Mouse (Mus musculus): Measurements from ENCODE around the gene Tyw5. TPM values are rescaled to one million over a fixed set of nuclear protein-coding genes. Genes with fewer than 3 reads are reported as not detected.

The Tyw5 gene
- polyA plus RNA-seq (2015; fragmentation: Nextera tagmentation; extraction: Ambion mirVana): 20.5 and 26.9 TPM in 2 replicates

GRCm38 (mm10) chr1:57406187-57407151, at the start of gene Tyw5, which contains the start of gene Maip1:
TSS of gene Tyw5 (minus strand) at chr1:57407101.
TSS of gene Maip1 (plus strand) at chr1:57406328.
- ATAC-seq: peak; percentile 93
- no peaks in the 10 kb centered on the region for H3K27me3 ChIP-seq (replicated peaks; ENCODE audit: insufficient read depth, low read length)
- H3K4me2 ChIP-seq (replicated peaks; ENCODE audit: low read depth, low read length): peak within 1 kb of the TSS; percentile 74
- under 1% methylated on average over 72 of the region's 72 CpGs for WGBS
- H3K4me1 ChIP-seq (ENCODE audit: insufficient read depth, low read depth, low read length): peaks cover 10% of the 10 kb centered on the region; the same call in 1 of the 2 replicates
- TF ChIP-seq CTCF (IDR thresholded peaks at IDR 0.05): 0 out of 2 replicates have a peak, but pooled peaks have one; percentile 14
- peak; percentile 62 for TF ChIP-seq EP300 (IDR thresholded peaks at IDR 0.05)
- H3K4me3 ChIP-seq (ENCODE audit: low read depth, low read length): peak within 1 kb of the TSS; percentile 81
- no peaks in the 10 kb centered on the region for H3K9me3 ChIP-seq (ENCODE audit: low read length)
- peak within 1 kb of the TSS; percentile 81 for H3K9ac ChIP-seq (replicated peaks; ENCODE audit: low read depth)
- H3K36me3 ChIP-seq (ENCODE audit: insufficient read depth, low read length): no peaks in the 10 kb centered on the region
- peak within 1 kb of the TSS; percentile 95 for H3K27ac ChIP-seq (ENCODE audit: low read length)
- peak; percentile 86 for DNase-seq (ENCODE audit: low spot score)

GRCm38 (mm10) chr1:57450241-57450640, 43.3 kb upstream of the Tyw5 start:
- no peak overlapping the region for H3K4me3 ChIP-seq (ENCODE audit: low read depth, low read length)
- no peak for TF ChIP-seq EP300 (IDR thresholded peaks at IDR 0.05)
- TF ChIP-seq CTCF (IDR thresholded peaks at IDR 0.05): no peak
- ATAC-seq: no peak
- no peaks in the 10 kb centered on the region for H3K27me3 ChIP-seq (replicated peaks; ENCODE audit: insufficient read depth, low read length)
- no peak for DNase-seq (ENCODE audit: low spot score)
- WGBS: 90% methylated on average over 1 of the region's 1 CpGs
- H3K36me3 ChIP-seq (ENCODE audit: insufficient read depth, low read length): no peaks in the 10 kb centered on the region
- no peak overlapping the region for H3K4me2 ChIP-seq (replicated peaks; ENCODE audit: low read depth, low read length)
- H3K9me3 ChIP-seq (ENCODE audit: low read length): no peaks in the 10 kb centered on the region
- H3K27ac ChIP-seq (ENCODE audit: low read length): no peak overlapping the region
- no peak overlapping the region for H3K9ac ChIP-seq (replicated peaks; ENCODE audit: low read depth)
- H3K4me1 ChIP-seq (ENCODE audit: insufficient read depth, low read depth, low read length): no peaks in the 10 kb centered on the region

- H3K36me3 ChIP-seq (ENCODE audit: insufficient read depth, low read length): no peaks in the 10 kb centered on the region
- no peak overlapping the region for H3K9ac ChIP-seq (replicated peaks; ENCODE audit: low read depth)
- H3K9me3 ChIP-seq (ENCODE audit: low read length): no peaks in the 10 kb centered on the region
- no peaks in the 10 kb centered on the region for H3K4me1 ChIP-seq (ENCODE audit: insufficient read depth, low read depth, low read length)
- ATAC-seq (no peak), DNase-seq (ENCODE audit: low spot score) (no peak)
- H3K4me2 ChIP-seq (replicated peaks; ENCODE audit: low read depth, low read length): no peak overlapping the region
- 63% methylated on average over 10 of the region's 10 CpGs for WGBS
- H3K4me3 ChIP-seq (ENCODE audit: low read depth, low read length): no peak overlapping the region
- no peak overlapping the region for H3K27ac ChIP-seq (ENCODE audit: low read length)
- H3K27me3 ChIP-seq (replicated peaks; ENCODE audit: insufficient read depth, low read length): no peaks in the 10 kb centered on the region
- no peak for TF ChIP-seq EP300 (IDR thresholded peaks at IDR 0.05)
- TF ChIP-seq CTCF (IDR thresholded peaks at IDR 0.05): no peak
These were observed 38.8 kb upstream of the Tyw5 start for GRCm38 (mm10) chr1:57445679-57446078.

- ATAC-seq: no peak; the same call in 1 of the 2 replicates
- 38% methylated on average over 4 of the region's 4 CpGs for WGBS
- TF ChIP-seq CTCF (IDR thresholded peaks at IDR 0.05) (no peak), EP300 (IDR thresholded peaks at IDR 0.05) (no peak)
These were observed 33.9 kb upstream of the Tyw5 start for GRCm38 (mm10) chr1:57440771-57441170.

GRCm38 (mm10) chr1:57439026-57439425, 32.1 kb upstream of the Tyw5 start:
- ATAC-seq (no peak), DNase-seq (ENCODE audit: low spot score) (no peak)
- Histone ChIP-seq H3K9me3 (ENCODE audit: low read length) (no peaks in the 10 kb centered on the region), H3K27ac (ENCODE audit: low read length) (no peak overlapping the region), H3K27me3 (replicated peaks; ENCODE audit: insufficient read depth, low read length) (no peaks in the 10 kb centered on the region), H3K4me3 (ENCODE audit: low read depth, low read length) (no peak overlapping the region), H3K4me2 (replicated peaks; ENCODE audit: low read depth, low read length) (no peak overlapping the region), H3K4me1 (ENCODE audit: insufficient read depth, low read depth, low read length) (no peaks in the 10 kb centered on the region), H3K9ac (replicated peaks; ENCODE audit: low read depth) (no peak overlapping the region), H3K36me3 (ENCODE audit: insufficient read depth, low read length) (no peaks in the 10 kb centered on the region)
- no peak for TF ChIP-seq EP300 (IDR thresholded peaks at IDR 0.05)
- WGBS: 78% methylated on average over 6 of the region's 6 CpGs

More at GRCm38 (mm10) chr1:57440771-57441170, 33.9 kb upstream of the Tyw5 start:
- H3K9ac ChIP-seq (replicated peaks; ENCODE audit: low read depth): no peak overlapping the region
- H3K4me3 ChIP-seq (ENCODE audit: low read depth, low read length): no peak overlapping the region
- H3K27me3 ChIP-seq (replicated peaks; ENCODE audit: insufficient read depth, low read length): no peaks in the 10 kb centered on the region
- H3K27ac ChIP-seq (ENCODE audit: low read length): no peak overlapping the region
- H3K36me3 ChIP-seq (ENCODE audit: insufficient read depth, low read length): no peaks in the 10 kb centered on the region
- DNase-seq (ENCODE audit: low spot score): no peak
- no peaks in the 10 kb centered on the region for H3K4me1 ChIP-seq (ENCODE audit: insufficient read depth, low read depth, low read length)
- no peaks in the 10 kb centered on the region for H3K9me3 ChIP-seq (ENCODE audit: low read length)
- H3K4me2 ChIP-seq (replicated peaks; ENCODE audit: low read depth, low read length): no peak overlapping the region

GRCm38 (mm10) chr1:57436954-57437353, 30.1 kb upstream of the Tyw5 start:
- 25% methylated on average over 9 of the region's 9 CpGs for WGBS
- H3K27me3 ChIP-seq (replicated peaks; ENCODE audit: insufficient read depth, low read length): no peaks in the 10 kb centered on the region
- no peaks in the 10 kb centered on the region for H3K9me3 ChIP-seq (ENCODE audit: low read length)
- no peaks in the 10 kb centered on the region for H3K4me1 ChIP-seq (ENCODE audit: insufficient read depth, low read depth, low read length)
- peak; percentile 34 for DNase-seq (ENCODE audit: low spot score)
- peak; percentile 41 for ATAC-seq
- peak overlapping the region; percentile 34; the same call in 1 of the 2 replicates for H3K9ac ChIP-seq (replicated peaks; ENCODE audit: low read depth)
- H3K4me3 ChIP-seq (ENCODE audit: low read depth, low read length): peak overlapping the region; percentile 34
- H3K4me2 ChIP-seq (replicated peaks; ENCODE audit: low read depth, low read length): peak overlapping the region; percentile 59
- no peak for TF ChIP-seq EP300 (IDR thresholded peaks at IDR 0.05)
- H3K27ac ChIP-seq (ENCODE audit: low read length): 0 out of 2 replicates have a peak overlapping the region, but pooled peaks have one; percentile 39
- H3K36me3 ChIP-seq (ENCODE audit: insufficient read depth, low read length): no peaks in the 10 kb centered on the region

Measured in lung, postnatal 0 days (tissue).